Mouse (Mus musculus) central nervous system, embryonic 11.5 days (tissue): ENCODE data around the gene Il13ra1. TPM values are rescaled to one million over a fixed set of nuclear protein-coding genes. Genes with fewer than 3 reads are reported as not detected.

Experiments used
- polyA plus RNA-seq: library from polyadenylated mRNA; depleted of rRNA; stranded (reverse); fragments of >200 nt; gene quantifications from 2 replicates; pipeline ENCODE4 v1.2.3, GENCODE M21; 2012; rRNA removed

Gene Il13ra1
- 1.5 and 3.1 TPM in 2 replicates for polyA plus RNA-seq

GRCm38 (mm10) chrX:36111622-36112421, at the start of gene Il13ra1:
Gene Il13ra1 (plus strand): TSS chrX:36112110.

GRCm38 (mm10) chrX:36195736-36196525, 84.0 kb downstream of the Il13ra1 start, which contains the start of gene Zcchc12:
Gene Zcchc12 (plus strand): TSS chrX:36195904.

Other genes with a start within 250 kb of the Il13ra1 start
- gene Dock11, start 223.3 kb upstream of the Il13ra1 start, polyA plus RNA-seq, result 18.7 and 23.5 TPM in 2 replicates
- 20.3 and 28.4 TPM in 2 replicates for gene Zcchc12, start 83.8 kb downstream of the Il13ra1 start, polyA plus RNA-seq
- gene Lonrf3, start 216.2 kb downstream of the Il13ra1 start, polyA plus RNA-seq, result 1.2 and 1.9 TPM in 2 replicates